Mouse (Mus musculus) midbrain, postnatal 0 days (tissue): ENCODE measurements at regions not wholly inside any gene's neighbourhood (a gene's known extent, or its start where the extent isn't known, plus 50 kb on each side); places are given as distances from the start of the nearest gene placed in this dataset.

ENCODE experiments used
- ATAC-seq: fragments of 200-750 bp; cut with Nextera tagmentation; 2 replicates; pipeline ENCODE4 v1.8.0; 2017; ENCODE audit warnings: moderate number of reproducible peaks, mild to moderate bottlenecking, moderate TSS enrichment, moderate library complexity; ENCODE audit not compliant: low FRiP score
- DNase-seq: peaks from one replicate; pipeline ENCODE4 v3.0.0-alpha.2; 2015; ENCODE audit warnings: low spot score
- H3K27ac ChIP-seq: fragments of 300-500 bp; sonication (generic); 2 replicates; pipeline ENCODE4 v1.5.1; 2014; ENCODE audit warnings: low read depth, mild to moderate bottlenecking, low read length, mixed read lengths
- H3K27me3 ChIP-seq: fragments of 300-500 bp; sonication (generic); 2 replicates; pipeline ENCODE4 v1.6.1; 2014; ENCODE audit warnings: low read length, control low read depth, mixed read lengths; ENCODE audit not compliant: insufficient read depth
- H3K36me3 ChIP-seq: fragments of 300-500 bp; sonication (generic); 2 replicates; pipeline ENCODE4 v1.6.1; 2014; ENCODE audit warnings: low read length, control low read depth, mixed read lengths; ENCODE audit not compliant: insufficient read depth
- H3K4me1 ChIP-seq: fragments of 300-500 bp; sonication (generic); 2 replicates; pipeline ENCODE4 v1.6.1; 2014; ENCODE audit warnings: mild to moderate bottlenecking, control low read depth, antibody characterized with exemption, low read length, mixed read lengths; ENCODE audit not compliant: insufficient read depth
- H3K4me2 ChIP-seq: fragments of 300-500 bp; sonication (generic); 2 replicates; pipeline ENCODE4 v1.6.1; 2014; ENCODE audit warnings: low read depth, mild to moderate bottlenecking, low read length, mixed read lengths; ENCODE audit not compliant: poor library complexity, severe bottlenecking
- H3K4me3 ChIP-seq: fragments of 300-500 bp; sonication (generic); 2 replicates; pipeline ENCODE4 v1.5.1; 2014; ENCODE audit warnings: low read depth, mild to moderate bottlenecking, low read length, moderate library complexity
- H3K9ac ChIP-seq: fragments of 300-500 bp; sonication (generic); replicated peaks from 2 replicates; pipeline ENCODE4 v1.6.1; 2014; ENCODE audit warnings: mild to moderate bottlenecking, low read length, moderate library complexity, mixed read lengths; ENCODE audit not compliant: poor library complexity, severe bottlenecking
- H3K9me3 ChIP-seq: fragments of 300-500 bp; sonication (generic); 2 replicates; pipeline ENCODE4 v1.6.1; 2016; ENCODE audit warnings: low read length, control low read depth
- CTCF ChIP-seq: IDR thresholded peaks from 2 replicates; pipeline ENCODE4 v1.5.1; 2016; ENCODE audit warnings: antibody characterized with exemption, mild to moderate bottlenecking
- WGBS: fragments of 180-500 bp; shearing (Covaris S2); extraction: QIAGEN DNeasy Blood & Tissue Kit; methylation state at CpG from one replicate; pipeline ENCODE4 v1.1.7; 2014; 5-methylcytosine and 5-hydroxymethylcytosine counted together

GRCm38 (mm10) chr1:26631442-26631841 is 55.8 kb downstream of the 4931408C20Rik start:
- WGBS: 13% methylated on average over 3 of the region's 3 CpGs
- Histone ChIP-seq H3K4me1 (no peaks in the 10 kb centered on the region), H3K9ac (no peak overlapping the region), H3K9me3 (no peaks in the 10 kb centered on the region), H3K27me3 (no peaks in the 10 kb centered on the region), H3K4me2 (no peak overlapping the region), H3K4me3 (no peak overlapping the region), H3K27ac (no peak overlapping the region), H3K36me3 (no peaks in the 10 kb centered on the region)
- ATAC-seq (no peak), DNase-seq (peak; percentile 21)
- no peak for TF ChIP-seq CTCF
